Mouse (Mus musculus): ENCODE measurements around the gene Sowahc. TPM values are rescaled to one million over a fixed set of nuclear protein-coding genes. Genes with fewer than 3 reads are reported as not detected.

Sowahc gene
- polyA plus RNA-seq (2017; shearing (Covaris generic)): under 1 TPM; 0.37 to 0.80 TPM

GRCm38 (mm10) chr10:59221473-59222270, at the start of gene Sowahc, which contains the start of gene Sept10:
Gene Sowahc, plus strand, starts transcription at chr10:59221953.
Gene Sept10, minus strand, starts transcription at chr10:59221847.

Other genes with a start within 250 kb of the Sowahc start
- 1 to 10 TPM in 1 of 2 experiments, under 1 TPM in 1; 0.28 to 2.0 TPM for gene Sept10, start 106 bp upstream of the Sowahc start, polyA plus RNA-seq (2017; shearing (Covaris generic))
- gene P4ha1, start 101.3 kb downstream of the Sowahc start, polyA plus RNA-seq (2017; shearing (Covaris generic)): 10 to 100 TPM; 45.8 to 67.5 TPM
- gene Gm10273, start 173.7 kb downstream of the Sowahc start, polyA plus RNA-seq (2017; shearing (Covaris generic)): 100 to 1,000 TPM in 1 of 2 experiments, 10 to 100 TPM in 1; 77.1 to 116 TPM
- under 1 TPM; 0.48 to 0.53 TPM for gene Pla2g12b, start 181.7 kb downstream of the Sowahc start, polyA plus RNA-seq (2017; shearing (Covaris generic))
- gene Oit3, start 219.8 kb downstream of the Sowahc start, polyA plus RNA-seq (2017; shearing (Covaris generic)): under 1 TPM in 1 of 2 experiments, not detected in 1; 0.12 TPM